Mouse (Mus musculus) urinary bladder, postnatal 36 days (tissue): Measurements from ENCODE around the gene Taf15.

Source experiments
- DNase-seq, 2 experiments: peaks; one replicate each; pipeline ENCODE4 v3.0.0; 2022; ENCODE audit warnings: low spot score in 2 of 2, mixed read lengths in 1 of 2

The Taf15 gene

DNA sequence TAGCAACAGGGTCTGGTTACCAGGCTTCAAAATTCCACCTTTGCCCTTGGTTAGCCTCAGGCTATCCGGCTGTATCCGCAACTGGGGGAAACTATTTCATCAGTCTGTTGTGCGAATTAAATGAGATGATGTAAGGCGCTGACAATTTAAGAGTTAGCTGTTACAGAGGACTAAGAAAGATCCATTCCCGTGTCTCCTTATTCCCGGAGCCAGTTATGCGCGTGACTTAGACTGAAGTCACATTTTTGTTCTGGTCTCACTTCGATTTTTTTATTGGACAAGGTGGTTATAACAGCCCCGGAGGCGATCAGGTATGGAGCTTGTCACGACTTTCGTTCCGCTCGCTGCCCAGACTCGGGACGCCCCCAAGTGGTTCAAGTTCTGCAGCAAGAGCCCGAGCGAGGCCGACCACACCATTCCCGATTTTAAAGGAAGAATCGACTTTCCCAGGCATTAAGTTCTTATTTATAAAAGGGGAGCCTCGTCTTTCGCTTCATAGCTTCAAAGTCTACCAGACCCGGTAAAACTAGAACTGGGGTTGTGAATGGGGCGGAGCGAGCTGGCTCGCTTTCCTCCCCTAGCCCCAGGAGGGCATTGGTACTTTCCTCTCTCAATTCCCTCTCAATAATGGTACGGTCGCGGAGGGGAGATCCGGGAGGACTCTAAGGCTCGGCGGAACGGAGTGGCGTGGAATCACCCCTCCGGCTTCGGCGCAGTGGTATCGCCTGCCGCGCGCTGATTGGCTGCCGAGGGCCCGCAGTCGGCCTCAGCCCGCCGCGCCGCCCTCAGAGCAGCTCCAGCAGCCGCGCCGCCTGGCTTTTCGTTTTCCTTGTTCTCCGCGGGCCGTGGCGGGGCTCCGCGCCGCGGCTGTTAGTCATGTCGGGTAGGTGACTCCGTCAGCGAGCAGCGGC, at the start of gene Taf15:
Gene Taf15 (plus strand): TSS at position 763 of the 911 bp plus-strand sequence.
- DNase-seq = peak; percentile 96 to 98

DNA sequence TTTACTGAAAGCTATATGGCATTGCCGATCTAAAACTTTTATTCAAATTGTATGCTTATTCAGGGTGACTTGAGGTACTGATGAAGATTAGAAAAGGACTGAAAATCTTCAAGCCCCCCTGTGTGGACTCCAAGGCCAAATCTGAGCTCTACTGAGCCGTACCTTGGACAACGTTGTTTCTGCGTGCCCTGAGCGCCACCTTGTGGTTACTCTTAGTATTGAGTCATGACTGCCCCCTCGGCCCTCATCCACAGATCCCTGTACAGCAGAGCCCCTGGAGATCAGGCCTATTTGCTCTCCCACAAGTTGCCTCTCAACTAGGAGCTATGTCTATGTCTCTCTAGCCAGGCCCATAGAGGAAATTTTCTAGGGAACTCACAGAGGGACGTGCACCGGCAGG, 48.2 kb upstream of the Taf15 start:
- DNase-seq = peak; percentile 60 to 61

DNA sequence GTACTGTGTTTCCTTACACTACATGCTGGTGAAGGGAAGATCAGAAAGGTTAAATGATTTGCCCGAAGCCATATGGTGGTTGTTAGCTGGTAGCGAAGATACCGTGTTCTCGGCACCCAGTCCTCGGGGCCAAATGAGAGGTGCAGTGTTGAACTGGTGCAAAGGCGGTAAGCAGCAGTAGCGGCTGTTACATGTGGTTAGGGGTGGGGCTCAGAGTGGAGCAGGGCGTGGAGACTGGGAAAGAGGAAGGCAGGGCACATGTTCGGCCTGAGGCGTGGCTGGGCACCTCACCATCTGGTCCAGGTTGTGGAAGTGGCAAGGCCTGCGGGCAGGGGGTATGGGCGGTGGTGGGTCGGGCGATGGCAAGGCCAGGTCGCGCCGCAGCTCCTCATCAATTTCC, 45.9 kb upstream of the Taf15 start:
- no peak for DNase-seq

DNA sequence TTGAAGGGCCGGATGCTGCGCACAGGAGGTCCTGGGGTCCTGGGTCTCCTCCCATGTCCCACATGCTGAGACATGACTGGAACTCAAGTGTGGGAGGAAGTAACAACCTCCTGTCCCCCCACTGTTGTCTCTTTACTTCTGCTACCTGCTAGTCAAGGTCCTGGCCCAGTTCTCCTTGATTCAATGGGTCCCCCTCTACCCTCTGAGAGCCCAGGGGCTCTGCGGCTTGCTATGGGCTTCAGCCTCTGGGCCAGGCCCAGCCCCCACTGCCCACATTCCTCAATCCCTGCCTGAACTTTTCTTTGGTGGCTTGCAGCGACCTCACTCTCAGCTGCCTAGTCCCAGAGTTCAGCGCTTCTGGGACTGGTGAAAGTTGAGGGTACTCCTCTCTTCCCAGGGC, 43.5 kb upstream of the Taf15 start, which contains the start of gene Gas2l2:
Gene Gas2l2 (minus strand): TSS at position 101 of the 400 bp plus-strand sequence.
- no peak for DNase-seq

DNA sequence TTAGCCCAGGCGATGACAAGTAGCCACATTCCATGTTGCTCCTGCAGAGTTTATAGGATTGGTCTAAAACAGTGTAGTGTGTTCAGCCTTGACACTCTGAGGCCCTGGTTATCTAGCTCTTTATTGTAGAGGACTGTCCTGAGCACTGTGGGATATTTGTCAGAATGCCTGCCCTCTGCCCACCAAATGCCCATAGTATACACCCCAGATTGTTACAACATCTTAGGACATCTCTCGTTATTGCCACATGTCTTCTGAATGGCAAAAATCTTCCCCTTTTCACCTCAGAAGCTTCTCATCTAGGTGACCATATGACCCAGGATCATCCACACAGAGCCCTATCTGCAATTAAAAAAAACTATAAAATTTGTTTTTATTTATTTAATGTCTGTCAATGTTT, 40.4 kb upstream of the Taf15 start:
- no peak for DNase-seq

DNA sequence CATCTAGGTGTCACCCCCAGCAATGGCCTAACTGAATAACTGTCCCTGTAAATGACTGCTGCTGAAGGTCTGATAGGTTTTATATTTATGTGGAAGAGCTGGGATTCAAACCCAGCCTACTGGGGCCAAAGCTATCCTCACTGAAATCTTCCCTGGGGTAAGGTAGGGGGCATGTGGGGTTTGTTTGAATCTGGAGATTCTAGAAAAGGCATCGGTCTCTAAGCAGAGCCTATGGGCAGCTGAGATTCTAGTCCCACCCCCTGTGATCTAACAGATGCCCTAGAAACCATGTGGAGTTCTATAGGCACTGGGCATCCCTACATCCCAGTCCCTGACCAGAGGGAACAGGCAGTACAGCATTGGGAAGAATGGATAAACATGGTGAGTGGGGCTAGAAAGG, 35.5 kb upstream of the Taf15 start, which contains the start of gene 1700020L24Rik:
Gene 1700020L24Rik (plus strand): TSS at position 301 of the 400 bp plus-strand sequence.
- no peak for DNase-seq

DNA sequence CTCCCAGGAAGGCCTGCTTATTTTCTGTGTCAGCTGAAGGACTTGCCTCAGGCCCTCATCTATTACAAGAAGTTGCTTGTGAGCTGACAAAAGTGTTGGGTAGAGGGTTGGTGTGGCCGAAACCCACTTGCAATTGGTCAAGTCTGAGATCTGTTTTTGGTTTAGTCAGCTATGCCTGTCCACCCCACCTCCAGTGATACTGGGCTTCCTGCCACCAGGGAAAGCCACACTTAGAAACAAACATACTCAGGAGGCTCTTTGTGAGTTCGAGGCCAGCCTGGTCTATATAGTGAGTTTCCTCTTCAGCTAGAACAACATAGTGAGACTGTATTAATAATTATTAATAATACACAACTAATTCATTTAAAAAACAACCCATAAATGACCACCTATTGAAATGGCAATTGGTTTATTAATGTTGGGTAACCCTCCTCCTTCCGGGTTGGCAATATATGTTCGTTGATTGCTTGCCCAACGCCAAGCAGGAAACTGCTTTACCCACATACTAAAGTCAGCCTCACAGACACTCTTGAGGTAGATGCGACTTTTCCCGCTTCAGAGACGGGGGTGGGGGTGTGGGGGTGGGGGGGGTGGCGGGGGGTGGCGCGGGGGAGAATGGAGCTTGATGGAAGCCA, 33.3 kb upstream of the Taf15 start:
- no peak for DNase-seq

DNA sequence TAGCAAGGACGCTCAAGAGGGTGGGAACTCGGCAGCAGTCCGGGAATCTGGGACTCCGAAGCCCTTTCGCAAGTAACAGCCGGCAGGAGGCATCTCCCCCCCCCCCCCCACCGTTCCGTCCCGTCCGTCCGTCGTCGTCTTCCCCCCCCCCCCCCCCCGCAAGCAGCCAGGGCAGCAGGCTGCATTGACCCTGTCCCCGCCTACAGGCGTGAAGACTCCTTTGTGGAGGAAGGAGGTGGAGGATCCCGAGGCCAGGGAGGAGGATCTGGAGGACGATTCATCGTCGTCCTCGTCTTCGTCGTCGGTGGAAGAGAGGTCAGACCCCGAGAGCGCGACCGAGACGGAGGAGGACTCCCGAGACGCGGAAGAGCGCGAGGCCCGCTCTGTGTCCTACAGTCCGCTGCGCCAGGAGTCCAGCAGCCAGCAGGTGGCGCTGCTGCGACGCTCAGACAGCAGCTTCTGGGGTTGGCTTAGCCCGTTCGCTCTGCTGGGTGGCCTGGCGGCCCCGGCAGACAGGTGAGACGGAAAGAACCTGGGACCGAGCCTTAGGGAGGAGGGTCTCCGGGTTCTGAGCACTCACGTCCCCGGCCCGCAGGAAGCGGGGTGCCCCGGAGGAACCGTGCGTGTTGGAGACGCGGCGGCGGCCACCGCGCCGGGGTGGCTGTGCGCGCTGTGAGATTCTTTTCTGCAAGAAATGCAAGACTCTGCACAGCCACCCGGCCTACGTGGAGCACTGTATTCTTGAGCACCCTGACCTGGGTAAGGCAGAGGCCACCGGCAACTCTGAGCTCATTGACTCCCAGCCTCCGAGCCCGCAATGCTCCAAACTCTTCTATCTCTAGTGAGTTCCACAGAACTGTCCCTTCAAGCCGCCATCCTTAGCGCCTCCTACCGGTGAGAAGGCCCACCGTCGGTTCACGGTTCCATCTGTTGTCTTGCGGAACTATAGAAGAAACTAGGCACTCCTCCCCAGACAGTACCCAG, 32.5 kb upstream of the Taf15 start:
- DNase-seq = peak; percentile 78 to 83

DNA sequence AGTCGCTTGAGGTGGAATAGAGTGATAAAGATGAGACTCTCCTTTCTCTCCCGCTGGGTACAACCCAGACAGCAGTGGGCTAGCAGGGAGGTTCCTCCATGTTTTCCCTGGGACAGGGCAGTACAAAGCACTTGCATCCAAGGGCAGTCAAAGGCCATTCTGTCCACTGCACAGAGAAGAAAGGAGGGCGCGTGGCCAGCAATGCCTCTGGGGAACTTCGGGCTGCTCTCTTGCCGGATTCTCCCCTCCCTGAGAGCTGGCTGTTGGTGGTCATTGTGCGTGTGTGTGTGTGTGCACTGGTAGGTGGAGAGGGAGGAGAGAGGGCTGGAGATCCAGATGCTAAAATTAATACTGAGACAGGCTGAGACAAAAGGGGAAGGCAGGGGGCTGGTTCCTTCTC, 31.7 kb upstream of the Taf15 start:
- peak in 1 of 2 experiments; percentile 71 for DNase-seq

DNA sequence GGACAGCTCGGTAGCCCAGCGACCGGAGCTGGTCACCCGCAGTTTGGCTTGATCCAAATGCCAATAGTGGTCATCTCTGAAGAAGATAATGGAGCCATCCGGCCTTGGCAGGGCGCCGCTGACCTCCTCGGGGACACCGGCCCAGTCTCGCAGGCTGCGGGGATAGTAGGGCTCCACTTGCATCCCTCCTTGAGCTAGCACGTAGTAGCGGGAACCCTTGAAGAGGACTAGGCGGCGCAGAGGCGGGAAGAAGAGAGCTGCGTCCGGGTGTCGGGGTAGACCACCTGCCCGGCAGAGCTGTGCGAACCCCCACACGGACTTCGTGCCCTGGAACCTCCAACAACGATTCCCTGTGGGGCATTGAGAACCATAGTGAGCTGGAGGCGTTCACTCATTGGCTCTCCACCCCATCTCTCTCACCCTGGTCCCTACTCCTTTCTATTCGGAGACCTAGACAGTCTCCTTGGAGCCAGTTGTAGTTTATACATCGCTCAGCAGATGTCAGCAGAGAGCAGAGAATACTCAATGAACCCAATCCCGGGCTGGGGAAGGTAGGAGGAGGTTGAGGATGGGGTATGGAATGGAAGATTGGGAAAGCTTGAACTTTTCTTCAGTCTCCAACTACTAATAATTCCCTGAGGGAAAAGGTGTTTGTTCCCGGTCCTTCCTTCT, 30.2 kb upstream of the Taf15 start:
- DNase-seq = peak; percentile 65 to 75

DNA sequence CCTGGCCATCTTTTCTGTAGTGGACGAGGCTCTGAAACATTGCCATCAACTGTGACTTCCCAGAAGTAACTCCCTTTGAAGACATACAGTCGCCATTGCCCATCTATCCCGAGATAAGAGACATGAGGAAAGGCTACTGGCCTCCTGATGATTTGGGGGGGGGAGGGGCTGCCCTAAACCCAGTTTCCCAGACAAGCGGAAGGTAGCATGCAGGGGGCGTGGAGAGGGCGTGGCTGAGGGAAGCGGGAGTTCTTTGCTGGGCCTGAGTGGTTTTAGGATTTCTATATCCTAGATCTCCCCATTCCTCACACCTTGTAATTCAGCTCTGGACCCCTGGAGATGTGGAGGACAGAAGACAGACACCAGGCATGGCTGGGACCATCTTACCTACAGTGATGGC, 29.1 kb upstream of the Taf15 start:
- DNase-seq = no peak

DNA sequence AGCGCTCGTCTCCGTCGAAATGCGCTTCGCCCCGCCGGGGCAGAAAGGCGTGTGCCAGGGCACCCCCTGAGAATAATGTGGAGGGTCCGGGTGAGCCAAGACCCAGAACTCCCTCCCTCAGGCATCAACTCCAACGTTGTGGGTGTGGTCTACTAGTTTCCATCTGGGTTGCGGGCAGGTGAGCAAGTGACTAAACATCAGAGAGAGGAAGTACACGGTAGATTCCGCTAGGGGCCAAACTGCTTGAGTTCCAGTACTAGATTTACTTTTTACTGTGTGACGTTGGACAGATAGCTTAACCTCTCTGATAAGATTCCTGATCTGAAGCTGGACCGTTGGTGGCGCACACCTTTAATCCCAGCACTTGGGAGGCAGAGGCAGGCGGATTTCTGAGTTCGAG, 27.9 kb upstream of the Taf15 start:
- DNase-seq = no peak

DNA sequence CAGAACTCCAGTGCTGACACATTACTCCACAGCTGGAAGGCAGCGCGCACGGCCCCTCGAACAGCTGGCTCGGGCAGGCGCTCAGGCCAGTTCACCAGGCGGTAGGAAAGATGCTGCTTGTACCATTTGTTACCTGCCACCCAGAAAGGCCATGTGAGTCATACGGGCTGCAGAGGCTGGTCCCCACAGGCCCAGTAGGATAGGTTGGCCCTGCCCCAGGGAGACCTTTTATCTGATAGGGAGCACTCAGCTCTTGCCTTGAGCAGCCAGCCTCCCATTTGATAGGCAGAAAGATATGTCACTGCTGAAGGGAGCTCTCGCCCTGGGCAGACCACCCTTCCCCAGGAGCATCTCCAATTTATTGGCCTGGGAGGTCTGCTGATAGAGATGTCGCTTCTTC, 25.3 kb upstream of the Taf15 start:
- peak; percentile 63 to 70 for DNase-seq

DNA sequence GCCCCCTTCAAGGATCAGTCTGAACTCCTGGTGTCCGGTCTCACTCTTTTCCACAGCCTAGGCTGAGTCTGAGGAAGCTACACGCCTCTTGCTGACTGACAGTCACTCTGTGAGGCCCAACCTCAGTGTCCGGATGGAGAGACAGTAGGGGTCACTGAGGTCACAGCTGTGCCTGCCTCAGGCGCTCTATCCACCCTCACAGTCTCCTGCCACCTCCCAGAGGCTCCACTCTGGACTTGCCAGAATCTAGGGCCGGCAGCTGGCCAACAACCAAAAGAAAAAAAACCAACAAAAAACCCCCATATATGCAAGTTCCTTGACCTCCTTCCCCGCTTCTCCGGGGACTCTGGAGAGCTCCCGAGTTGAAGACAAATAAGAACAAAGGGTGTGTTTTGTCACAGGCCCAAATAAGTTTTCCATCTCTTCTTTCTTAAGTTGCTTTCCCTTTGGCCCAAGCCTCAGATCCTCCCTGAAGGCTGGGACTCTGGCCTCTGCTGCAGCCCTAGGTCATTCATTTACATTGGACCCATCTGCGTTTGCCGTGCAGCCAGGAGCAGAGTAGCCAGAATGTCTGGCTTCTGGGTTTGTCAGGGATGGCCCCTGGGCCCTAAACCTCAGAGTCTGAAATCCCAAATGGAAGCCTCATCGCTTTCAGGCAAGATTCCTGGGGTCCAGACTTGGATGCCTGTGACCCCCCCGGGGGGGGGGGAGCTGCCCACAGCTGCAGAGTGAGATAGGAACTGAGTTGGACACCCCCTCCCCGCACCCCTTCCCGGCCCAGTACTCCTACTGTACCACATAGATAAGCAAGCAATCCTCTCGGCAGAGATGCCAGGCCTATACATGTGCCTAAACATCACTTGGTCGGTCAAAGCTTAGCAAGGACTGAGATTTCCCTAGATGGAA, 24.6 kb upstream of the Taf15 start:
- no peak for DNase-seq

DNA sequence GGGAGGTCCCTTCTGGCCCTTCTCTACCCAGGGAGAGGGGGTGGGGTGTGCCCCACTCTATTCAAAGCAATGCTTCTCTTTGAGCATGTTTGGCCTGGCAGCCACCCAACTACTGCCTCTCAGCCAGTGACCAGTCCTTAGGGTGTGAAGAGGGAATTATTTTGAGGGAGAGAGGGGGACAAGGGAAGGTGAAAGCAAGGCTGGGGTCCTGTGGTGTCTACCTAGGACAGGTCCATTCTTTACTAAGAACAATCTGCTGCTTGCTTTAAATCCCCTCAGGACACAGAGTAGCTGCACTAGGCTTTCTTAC, 24.0 kb upstream of the Taf15 start:
- peak in 1 of 2 experiments; percentile 48 for DNase-seq

DNA sequence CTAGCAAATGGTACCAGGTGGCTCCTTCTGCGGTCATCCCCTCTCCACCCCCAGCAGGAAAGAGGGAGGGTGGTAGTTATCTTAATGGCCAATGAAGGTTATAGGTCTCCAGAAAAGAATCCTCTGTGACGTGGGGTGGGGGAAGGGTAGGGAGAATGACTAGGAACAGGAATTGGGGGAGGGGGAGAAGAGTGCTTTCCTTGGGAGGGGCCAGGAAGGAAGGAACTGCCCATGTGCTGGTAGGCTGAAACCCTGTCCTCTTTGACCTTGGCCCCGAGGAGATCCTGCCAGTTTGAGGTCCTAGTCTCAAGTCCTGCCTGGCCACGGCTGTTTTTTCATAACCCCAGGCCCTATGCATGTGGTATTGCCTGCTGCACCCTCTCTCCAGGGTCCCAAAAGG, 23.6 kb upstream of the Taf15 start:
- DNase-seq = no peak

DNA sequence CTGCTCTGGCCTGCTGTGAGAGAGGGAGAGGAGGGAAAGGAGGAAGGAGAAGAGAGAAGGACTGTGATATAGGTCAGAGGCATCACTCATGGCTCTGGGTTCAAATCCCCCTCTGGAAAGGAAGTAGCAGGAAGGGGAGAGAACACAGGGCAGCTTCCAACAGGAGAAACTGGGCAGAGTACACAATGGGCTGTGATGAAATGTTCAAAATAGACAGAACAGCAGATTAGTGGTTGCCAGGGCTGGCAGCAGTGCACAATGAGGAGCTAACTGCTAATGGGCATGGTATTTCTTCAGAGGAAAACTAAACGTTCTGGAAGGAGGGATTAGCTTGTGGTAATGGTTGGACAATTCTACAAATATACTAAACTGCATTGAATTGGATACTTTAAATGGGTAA, 22.3 kb upstream of the Taf15 start:
- DNase-seq = no peak

DNA sequence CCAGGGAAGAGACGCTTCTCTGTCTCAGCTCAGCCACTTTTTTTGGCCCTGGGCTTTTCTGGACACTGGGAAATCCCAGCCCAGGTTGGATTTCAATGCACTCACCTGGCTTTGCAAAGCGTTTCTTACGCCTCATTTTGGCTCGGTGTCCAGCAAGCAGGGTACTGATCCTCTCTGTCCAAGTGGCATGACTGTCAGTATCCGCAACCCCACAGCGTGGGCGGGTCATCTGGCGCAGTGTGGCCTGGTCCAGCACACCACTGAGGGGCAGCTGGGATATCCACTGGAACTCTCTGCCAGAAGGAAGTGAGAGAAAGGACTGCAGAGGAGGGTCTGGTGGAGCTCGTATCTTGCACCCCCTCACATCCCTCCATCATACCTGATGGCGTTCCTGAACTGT, 21.6 kb upstream of the Taf15 start:
- no peak for DNase-seq

DNA sequence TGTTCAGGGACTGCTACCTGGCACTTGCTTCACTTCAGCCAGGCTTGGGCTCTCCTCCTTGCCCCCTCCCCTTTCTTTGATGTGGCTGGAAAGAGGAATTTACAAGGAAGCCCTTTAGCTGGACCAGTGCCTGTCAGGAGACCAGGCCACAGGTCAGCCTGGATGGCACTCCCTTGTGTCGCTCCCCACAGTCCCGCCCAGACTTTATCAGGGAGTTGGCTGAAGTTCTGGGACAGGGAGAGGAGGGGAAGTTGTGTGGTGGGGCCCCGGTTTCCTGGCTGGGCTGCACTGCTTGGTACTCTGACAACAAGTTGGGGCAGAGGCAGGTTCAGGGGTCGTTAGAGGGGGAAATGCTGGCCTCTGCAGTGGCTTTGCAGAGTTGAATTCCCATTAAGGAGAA, 18.3 kb upstream of the Taf15 start:
- DNase-seq = peak in 1 of 2 experiments; percentile 47

DNA sequence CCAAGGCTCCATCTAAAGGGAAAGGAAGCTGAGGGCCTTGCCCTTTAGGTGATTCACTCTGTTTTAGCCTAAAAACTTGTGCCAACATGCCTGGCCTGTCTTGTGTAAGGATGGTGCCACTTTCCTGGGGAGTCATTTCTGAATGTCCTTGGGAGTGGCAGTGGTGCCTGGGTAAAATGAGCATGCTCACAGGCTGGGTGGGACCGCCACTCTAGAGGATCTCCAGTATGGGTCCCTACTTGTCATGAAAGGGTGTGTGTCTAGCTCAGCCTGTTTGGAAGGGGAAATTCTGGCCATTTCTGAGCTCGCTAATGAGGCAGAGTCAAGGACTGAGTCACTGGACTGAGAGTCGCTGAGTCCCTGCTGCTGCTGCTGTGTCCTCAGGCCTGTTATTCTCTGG, 17.3 kb upstream of the Taf15 start:
- peak; percentile 56 to 70 for DNase-seq
